Mouse (Mus musculus): ENCODE data around the gene Car6. TPM values are rescaled to one million over a fixed set of nuclear protein-coding genes. Genes with fewer than 3 reads are reported as not detected.

Car6 gene
- polyA plus RNA-seq, 1 experiment from 2014 or later: not detected

GRCm38 (mm10) chr4:150231871-150232270 lies 30.7 kb upstream of the Car6 start:
- H3K27ac ChIP-seq (ENCODE audit: low read length): no peak overlapping the region
- H3K36me3 ChIP-seq (ENCODE audit: control insufficient read depth, insufficient read depth, low read length): no peaks in the 10 kb centered on the region
- peaks cover 16% of the 10 kb centered on the region for H3K4me1 ChIP-seq (replicated peaks; ENCODE audit: control insufficient read depth, insufficient read depth, low read length)
- H3K9me3 ChIP-seq (ENCODE audit: control insufficient read depth, low read length): no peaks in the 10 kb centered on the region
- H3K27me3 ChIP-seq (ENCODE audit: control insufficient read depth, insufficient read depth, low read depth, low read length): no peaks in the 10 kb centered on the region
- ATAC-seq (ENCODE audit: low read depth): no peak
- H3K4me3 ChIP-seq (ENCODE audit: low read length): no peak overlapping the region
- no peak overlapping the region for H3K9ac ChIP-seq (ENCODE audit: low read length)
- 64% methylated on average over 8 of the region's 8 CpGs for WGBS
- no peak overlapping the region for H3K4me2 ChIP-seq (ENCODE audit: low read depth, low read length)

DNA sequence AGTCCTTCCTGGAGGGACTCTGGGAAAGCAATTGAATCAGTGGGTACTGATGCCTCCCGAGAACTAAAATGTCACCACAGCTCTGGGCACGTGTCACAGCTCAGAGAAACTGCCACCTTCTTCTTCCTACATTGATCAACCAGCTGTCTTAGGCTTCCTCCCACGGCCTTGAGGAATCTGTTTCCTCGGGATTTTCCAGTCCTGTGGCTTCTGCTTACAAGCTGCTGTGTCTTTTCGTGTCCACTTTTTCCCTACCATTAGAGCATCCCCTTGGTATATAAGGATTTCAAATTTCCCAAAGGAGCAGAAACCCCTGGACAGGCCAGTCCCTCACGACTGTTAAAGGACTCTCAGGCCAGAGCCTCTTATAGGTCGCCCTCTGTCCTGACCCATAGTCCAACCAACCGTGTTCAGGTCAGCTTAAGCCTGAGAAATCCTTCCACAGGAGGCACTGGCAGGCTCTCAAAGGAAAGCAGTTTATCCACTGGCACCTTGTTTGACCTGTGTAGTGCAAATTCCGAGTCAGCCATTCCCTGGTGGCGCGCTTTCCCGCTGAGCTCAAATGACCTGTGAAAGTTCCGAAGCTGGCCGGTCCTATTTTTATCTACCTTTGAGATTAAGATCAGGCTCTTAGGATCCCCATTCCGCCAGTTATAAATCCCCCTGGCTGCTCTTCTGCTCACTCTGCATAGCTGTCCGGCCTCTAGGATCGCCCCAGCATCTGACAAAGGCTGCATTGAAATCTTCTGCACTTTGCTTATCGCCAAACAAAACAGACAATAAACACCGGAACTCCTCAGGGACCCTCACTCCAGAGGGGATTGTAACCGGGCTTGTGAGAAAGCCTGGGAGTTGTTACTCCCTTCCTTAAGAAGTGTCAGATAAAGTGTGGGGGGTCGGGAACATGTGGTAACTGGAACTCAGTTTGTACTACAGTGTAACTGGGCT lies 29.6 kb upstream of the Car6 start:
- H3K36me3 ChIP-seq (ENCODE audit: control insufficient read depth, insufficient read depth, low read length): no peaks in the 10 kb centered on the region
- no peak overlapping the region for H3K4me3 ChIP-seq (ENCODE audit: low read length)
- H3K4me1 ChIP-seq (replicated peaks; ENCODE audit: control insufficient read depth, insufficient read depth, low read length): peaks cover 12% of the 10 kb centered on the region
- no peak overlapping the region for H3K27ac ChIP-seq (ENCODE audit: low read length)
- H3K27me3 ChIP-seq (ENCODE audit: control insufficient read depth, insufficient read depth, low read depth, low read length): no peaks in the 10 kb centered on the region
- peak overlapping the region; percentile 15; the same call in 1 of the 2 replicates for H3K9ac ChIP-seq (ENCODE audit: low read length)
- H3K4me2 ChIP-seq (ENCODE audit: low read depth, low read length): no peak overlapping the region
- ATAC-seq (ENCODE audit: low read depth): no peak
- H3K9me3 ChIP-seq (ENCODE audit: control insufficient read depth, low read length): no peaks in the 10 kb centered on the region
- 28% methylated on average over 21 of the region's 21 CpGs for WGBS

- Histone ChIP-seq H3K9ac (ENCODE audit: low read length) (no peak overlapping the region), H3K9me3 (ENCODE audit: control insufficient read depth, low read length) (no peaks in the 10 kb centered on the region), H3K4me2 (ENCODE audit: low read depth, low read length) (no peak overlapping the region), H3K27me3 (ENCODE audit: control insufficient read depth, insufficient read depth, low read depth, low read length) (no peaks in the 10 kb centered on the region), H3K4me1 (replicated peaks; ENCODE audit: control insufficient read depth, insufficient read depth, low read length) (peaks cover 12% of the 10 kb centered on the region), H3K4me3 (ENCODE audit: low read length) (no peak overlapping the region), H3K27ac (ENCODE audit: low read length) (no peak overlapping the region), H3K36me3 (ENCODE audit: control insufficient read depth, insufficient read depth, low read length) (no peaks in the 10 kb centered on the region)
- no peak for ATAC-seq (ENCODE audit: low read depth)
- 47% methylated on average over 7 of the region's 15 CpGs for WGBS
Measured at GRCm38 (mm10) chr4:150229747-150230390, 28.7 kb upstream of the Car6 start.

DNA sequence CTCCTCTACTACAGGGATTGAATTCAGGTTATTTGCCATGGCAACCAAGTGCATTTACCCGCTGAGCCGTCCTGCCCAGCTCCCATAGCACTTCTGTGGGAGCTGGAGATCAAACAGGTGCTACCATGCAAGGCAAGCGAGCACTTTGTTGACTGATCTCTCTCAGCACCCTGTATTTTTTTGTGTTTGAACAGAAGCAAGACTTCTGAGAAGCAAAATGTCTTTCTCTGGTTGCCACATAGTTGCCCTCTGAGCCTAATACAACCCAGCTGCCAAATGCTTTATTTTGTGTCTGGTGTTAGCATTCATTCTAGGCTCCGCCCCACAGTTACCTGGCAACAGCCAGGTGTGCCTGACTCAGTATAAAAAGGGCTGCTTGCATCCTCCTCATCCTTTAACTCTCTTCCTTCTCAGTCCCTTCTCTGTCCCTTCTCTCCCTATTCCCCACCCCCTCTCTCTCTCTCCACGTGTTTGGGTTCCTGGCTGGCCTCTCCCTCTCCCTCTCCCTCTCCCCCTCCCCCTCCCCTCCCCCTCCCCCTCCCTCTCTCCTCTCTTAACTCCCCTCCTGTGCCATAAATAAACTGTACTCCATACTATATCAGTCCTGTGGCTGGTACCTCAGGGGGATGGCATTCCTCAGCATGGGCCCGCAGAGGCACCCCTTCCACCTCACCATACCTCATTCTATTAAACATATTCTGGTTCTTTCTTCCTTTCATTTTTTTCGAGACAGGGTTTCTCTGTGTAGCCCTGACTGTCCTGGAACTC lies 27.6 kb upstream of the Car6 start:
- H3K4me1 ChIP-seq (replicated peaks; ENCODE audit: control insufficient read depth, insufficient read depth, low read length): peaks cover 12% of the 10 kb centered on the region
- WGBS: 35% methylated on average over 7 of the region's 7 CpGs
- H3K4me2 ChIP-seq (ENCODE audit: low read depth, low read length): no peak overlapping the region
- H3K27me3 ChIP-seq (ENCODE audit: control insufficient read depth, insufficient read depth, low read depth, low read length): no peaks in the 10 kb centered on the region
- H3K9ac ChIP-seq (ENCODE audit: low read length): no peak overlapping the region
- no peak overlapping the region for H3K27ac ChIP-seq (ENCODE audit: low read length)
- no peaks in the 10 kb centered on the region for H3K36me3 ChIP-seq (ENCODE audit: control insufficient read depth, insufficient read depth, low read length)
- no peak overlapping the region for H3K4me3 ChIP-seq (ENCODE audit: low read length)
- no peak for ATAC-seq (ENCODE audit: low read depth)
- no peaks in the 10 kb centered on the region for H3K9me3 ChIP-seq (ENCODE audit: control insufficient read depth, low read length)

DNA sequence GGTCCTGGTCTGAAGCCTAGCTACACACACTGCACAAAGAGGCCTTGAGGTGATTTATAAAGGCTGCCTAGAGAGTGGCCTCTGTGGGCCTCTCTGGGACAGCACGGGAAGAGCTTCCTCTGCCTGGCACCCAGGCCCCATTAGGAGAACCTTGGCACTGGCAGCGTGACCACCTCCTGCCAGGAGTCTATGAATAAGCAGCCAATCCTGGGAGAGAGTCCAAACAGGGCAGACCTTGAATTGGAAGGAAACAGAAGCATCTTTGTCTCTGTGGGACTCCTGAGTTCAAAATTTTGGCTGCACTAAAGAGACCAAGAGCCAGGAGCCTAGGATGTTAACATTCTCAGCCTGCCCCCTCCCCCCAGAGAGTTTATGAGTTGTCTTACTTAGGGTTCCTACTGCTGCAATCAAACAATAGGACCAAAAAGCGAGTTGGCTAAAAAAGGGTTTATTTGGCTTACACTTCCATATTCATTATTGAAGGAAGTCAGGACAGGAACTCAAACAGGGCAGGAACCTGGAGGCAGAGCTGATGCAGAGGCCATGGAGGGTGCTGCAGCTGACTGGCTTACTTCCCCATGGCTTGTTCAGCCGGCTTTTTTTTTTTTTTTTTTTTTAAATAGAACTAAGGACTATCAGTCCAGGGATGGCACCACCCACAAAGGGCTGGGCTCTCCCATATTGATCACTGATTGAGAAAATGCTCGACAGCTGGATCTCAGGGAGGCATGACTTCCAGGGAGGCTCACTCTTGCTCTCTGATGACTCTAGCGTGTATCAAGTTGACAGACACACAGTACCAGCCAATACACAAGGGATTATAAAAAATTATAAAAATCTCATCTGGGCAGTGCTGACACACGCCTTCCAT lies 25.9 kb upstream of the Car6 start:
- peaks cover 12% of the 10 kb centered on the region for H3K4me1 ChIP-seq (replicated peaks; ENCODE audit: control insufficient read depth, insufficient read depth, low read length)
- ATAC-seq (ENCODE audit: low read depth): 0 out of 2 replicates have a peak, but pooled peaks have one; percentile 34
- no peak overlapping the region; the same call in 1 of the 2 replicates for H3K27ac ChIP-seq (ENCODE audit: low read length)
- no peaks in the 10 kb centered on the region for H3K9me3 ChIP-seq (ENCODE audit: control insufficient read depth, low read length)
- no peak overlapping the region for H3K4me3 ChIP-seq (ENCODE audit: low read length)
- 52% methylated on average over 7 of the region's 7 CpGs for WGBS
- no peaks in the 10 kb centered on the region for H3K27me3 ChIP-seq (ENCODE audit: control insufficient read depth, insufficient read depth, low read depth, low read length)
- no peak overlapping the region for H3K9ac ChIP-seq (ENCODE audit: low read length)
- H3K4me2 ChIP-seq (ENCODE audit: low read depth, low read length): no peak overlapping the region
- H3K36me3 ChIP-seq (ENCODE audit: control insufficient read depth, insufficient read depth, low read length): no peaks in the 10 kb centered on the region

- Histone ChIP-seq H3K9me3 (ENCODE audit: control insufficient read depth, low read length) (no peaks in the 10 kb centered on the region), H3K4me2 (ENCODE audit: low read depth, low read length) (no peak overlapping the region), H3K27ac (ENCODE audit: low read length) (no peak overlapping the region), H3K36me3 (ENCODE audit: control insufficient read depth, insufficient read depth, low read length) (no peaks in the 10 kb centered on the region), H3K27me3 (ENCODE audit: control insufficient read depth, insufficient read depth, low read depth, low read length) (no peaks in the 10 kb centered on the region), H3K9ac (ENCODE audit: low read length) (no peak overlapping the region), H3K4me3 (ENCODE audit: low read length) (no peak overlapping the region), H3K4me1 (replicated peaks; ENCODE audit: control insufficient read depth, insufficient read depth, low read length) (peaks cover 8% of the 10 kb centered on the region)
- WGBS: 62% methylated on average over 1 of the region's 1 CpGs
- no peak for ATAC-seq (ENCODE audit: low read depth)
Measured at GRCm38 (mm10) chr4:150225700-150226099, 24.6 kb upstream of the Car6 start.

DNA sequence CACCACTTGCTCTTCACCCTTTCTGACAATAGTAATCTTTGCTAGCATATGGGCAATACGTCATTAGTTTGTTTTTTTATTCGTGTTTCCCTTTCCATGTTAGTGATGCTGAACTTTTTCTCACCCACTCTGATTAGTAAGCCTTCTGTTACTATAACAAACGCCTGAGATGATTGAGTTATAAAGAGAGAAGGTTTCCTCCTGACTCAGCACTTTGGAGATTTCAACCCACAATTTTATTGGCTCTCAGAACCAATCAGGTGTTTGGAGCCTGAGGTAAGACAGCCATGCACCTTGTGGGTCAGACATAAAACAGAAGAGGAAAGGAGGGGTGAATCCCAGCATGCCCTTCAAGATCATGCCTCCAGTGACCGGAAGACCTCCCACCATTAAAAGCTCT lies 22.7 kb upstream of the Car6 start:
- H3K4me1 ChIP-seq (replicated peaks; ENCODE audit: control insufficient read depth, insufficient read depth, low read length): peaks cover 8% of the 10 kb centered on the region; the same call in 1 of the 2 replicates
- ATAC-seq (ENCODE audit: low read depth): no peak
- no peak overlapping the region for H3K4me3 ChIP-seq (ENCODE audit: low read length)
- no peaks in the 10 kb centered on the region for H3K27me3 ChIP-seq (ENCODE audit: control insufficient read depth, insufficient read depth, low read depth, low read length)
- H3K36me3 ChIP-seq (ENCODE audit: control insufficient read depth, insufficient read depth, low read length): no peaks in the 10 kb centered on the region
- H3K27ac ChIP-seq (ENCODE audit: low read length): no peak overlapping the region
- H3K9me3 ChIP-seq (ENCODE audit: control insufficient read depth, low read length): no peaks in the 10 kb centered on the region
- H3K4me2 ChIP-seq (ENCODE audit: low read depth, low read length): no peak overlapping the region
- H3K9ac ChIP-seq (ENCODE audit: low read length): no peak overlapping the region
- WGBS: 83% methylated on average over 4 of the region's 4 CpGs

GRCm38 (mm10) chr4:150221017-150221640 lies 20.0 kb upstream of the Car6 start:
- no peak; the same call in 1 of the 2 replicates for ATAC-seq (ENCODE audit: low read depth)
- H3K9ac ChIP-seq (ENCODE audit: low read length): no peak overlapping the region
- WGBS: 46% methylated on average over 10 of the region's 10 CpGs

More at GRCm38 (mm10) chr4:150221017-150221640, 20.0 kb upstream of the Car6 start:
- H3K27ac ChIP-seq (ENCODE audit: low read length): no peak overlapping the region
- peaks cover 5% of the 10 kb centered on the region; the same call in 1 of the 2 replicates for H3K4me1 ChIP-seq (replicated peaks; ENCODE audit: control insufficient read depth, insufficient read depth, low read length)
- peak overlapping the region; percentile 49 for H3K4me2 ChIP-seq (ENCODE audit: low read depth, low read length)
- peak overlapping the region; percentile 34 for H3K4me3 ChIP-seq (ENCODE audit: low read length)
- H3K27me3 ChIP-seq (ENCODE audit: control insufficient read depth, insufficient read depth, low read depth, low read length): no peaks in the 10 kb centered on the region
- no peaks in the 10 kb centered on the region for H3K9me3 ChIP-seq (ENCODE audit: control insufficient read depth, low read length)
- no peaks in the 10 kb centered on the region for H3K36me3 ChIP-seq (ENCODE audit: control insufficient read depth, insufficient read depth, low read length)

Measured in lung, embryonic 16.5 days (tissue).